Mouse (Mus musculus) liver, embryonic 14.5 days (tissue): ENCODE measurements at regions not wholly inside any gene's neighbourhood (a gene's known extent, or its start where the extent isn't known, plus 50 kb on each side); places are given as distances from the start of the nearest gene placed in this dataset.

Source experiments
- ATAC-seq: fragments of 200-750 bp; cut with Nextera tagmentation; 2 replicates; pipeline ENCODE4 v1.8.0; 2017; ENCODE audit warnings: moderate number of reproducible peaks, mild to moderate bottlenecking, moderate library complexity; ENCODE audit not compliant: insufficient read depth
- DNase-seq, 3 experiments: peaks; one replicate each; pipeline ENCODE4 v3.0.0-alpha.2; 2012 to 2013; ENCODE audit warnings: low read depth in 3 of 3, low spot score in 3 of 3
- H3K27ac ChIP-seq: fragments of 300-500 bp; sonication (generic); 2 replicates; pipeline ENCODE4 v1.5.1; 2014; ENCODE audit warnings: moderate library complexity, mild to moderate bottlenecking, control low read depth, inconsistent platforms
- H3K27me3 ChIP-seq: fragments of 300-500 bp; sonication (generic); 2 replicates; pipeline ENCODE4 v1.6.1; 2014; ENCODE audit warnings: mild to moderate bottlenecking, low read length, moderate library complexity; ENCODE audit not compliant: control insufficient read depth, insufficient read depth
- H3K36me3 ChIP-seq: fragments of 300-500 bp; sonication (generic); replicated peaks from 2 replicates; pipeline ENCODE4 v1.6.1; 2014; ENCODE audit warnings: low read depth; ENCODE audit not compliant: control insufficient read depth, insufficient read depth
- H3K4me1 ChIP-seq, 2 experiments: fragments of 200-500 bp in 1 of 2; fragments of 300-500 bp in 1 of 2; sonication (generic) in 1 of 2; replicated peaks; 2 replicates each; pipeline ENCODE4 v1.6.1; 2012 to 2014; ENCODE audit warnings: antibody characterized with exemption in 1 of 2, inconsistent platforms in 1 of 2, low read length in 1 of 2; ENCODE audit not compliant: control insufficient read depth in 2 of 2, insufficient read depth in 2 of 2
- H3K4me2 ChIP-seq: fragments of 300-500 bp; sonication (generic); 2 replicates; pipeline ENCODE4 v1.6.1; 2014; ENCODE audit warnings: low read depth, mild to moderate bottlenecking, control low read depth, moderate library complexity
- H3K4me3 ChIP-seq, 2 experiments: fragments of 200-500 bp in 1 of 2; fragments of 300-500 bp in 1 of 2; sonication (generic) in 1 of 2; 2 replicates each; pipeline ENCODE4 v1.5.1; 2012 to 2014; ENCODE audit warnings: low read depth in 2 of 2, low read length in 2 of 2, mild to moderate bottlenecking in 2 of 2, control low read depth in 1 of 2, inconsistent platforms in 1 of 2, moderate library complexity in 1 of 2; ENCODE audit not compliant: insufficient read depth in 1 of 2
- H3K9ac ChIP-seq: fragments of 300-500 bp; sonication (generic); replicated peaks from 2 replicates; pipeline ENCODE4 v1.6.1; 2014; ENCODE audit warnings: mild to moderate bottlenecking, control low read depth, moderate library complexity
- H3K9me3 ChIP-seq: fragments of 300-500 bp; sonication (generic); 2 replicates; pipeline ENCODE4 v1.6.1; 2016; ENCODE audit warnings: low read length, mixed read lengths; ENCODE audit not compliant: control insufficient read depth
- CTCF ChIP-seq: IDR thresholded peaks from 2 replicates; pipeline ENCODE4 v1.5.1; 2016; ENCODE audit warnings: antibody characterized with exemption, low read depth, control low read depth
- EP300 ChIP-seq: IDR thresholded peaks from 2 replicates; pipeline ENCODE4 v1.6.1; 2016; ENCODE audit warnings: antibody characterized with exemption, low read depth
- WGBS: fragments of 180-500 bp; shearing (Covaris S2); extraction: QIAGEN DNeasy Blood & Tissue Kit; methylation state at CpG from one replicate; pipeline ENCODE4 v1.1.7; 2014; ENCODE audit not compliant: insufficient replicate concordance; 5-methylcytosine and 5-hydroxymethylcytosine counted together

DNA sequence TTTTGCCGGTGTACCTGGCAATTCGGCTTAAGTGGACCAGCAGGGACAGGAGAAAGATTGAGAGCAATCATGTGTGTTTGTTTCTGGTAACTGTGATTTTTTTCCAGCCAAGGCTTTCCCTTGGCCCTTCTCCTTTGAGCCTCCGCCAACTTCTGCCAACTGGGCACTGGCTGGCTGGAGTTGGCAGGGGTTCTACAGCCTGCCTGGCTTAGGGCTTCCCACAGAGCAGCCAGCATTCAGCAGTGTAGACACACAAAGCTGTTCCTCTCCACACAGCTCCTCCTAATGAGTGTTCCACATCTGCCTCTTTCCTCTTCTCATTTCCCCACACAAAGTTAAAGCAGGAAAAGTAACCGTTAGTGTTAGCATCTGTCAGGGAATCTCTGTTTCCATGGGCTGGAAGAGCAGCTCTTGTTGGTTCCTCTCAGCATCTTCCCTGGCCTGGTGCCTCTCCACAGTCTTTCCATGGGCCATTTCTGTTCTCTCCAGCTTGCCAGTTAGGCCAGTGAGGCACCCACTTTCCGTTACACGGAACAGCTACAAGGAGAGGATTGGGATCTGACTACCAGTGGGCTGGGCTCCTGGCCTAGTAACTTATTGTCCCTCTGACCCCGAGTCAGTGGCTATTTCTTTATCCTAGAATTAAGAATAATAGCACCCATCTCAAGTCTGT, 68.0 kb upstream of the Rbm24 start:
- Histone ChIP-seq H3K4me2 (no peak overlapping the region), H3K27me3 (no peaks in the 10 kb centered on the region), H3K4me1 (peaks cover 0 to 2% of the 10 kb centered on the region in 2 experiments; a peak in 1 of 4 replicates), H3K9ac (no peak overlapping the region), H3K36me3 (no peaks in the 10 kb centered on the region), H3K4me3 (no peak overlapping the region), H3K27ac (no peak overlapping the region), H3K9me3 (no peaks in the 10 kb centered on the region)
- ATAC-seq, result no peak
- WGBS, result 67% methylated on average over 7 of the region's 7 CpGs
- no peak for DNase-seq
- TF ChIP-seq EP300, result no peak
- TF ChIP-seq CTCF, result no peak

DNA sequence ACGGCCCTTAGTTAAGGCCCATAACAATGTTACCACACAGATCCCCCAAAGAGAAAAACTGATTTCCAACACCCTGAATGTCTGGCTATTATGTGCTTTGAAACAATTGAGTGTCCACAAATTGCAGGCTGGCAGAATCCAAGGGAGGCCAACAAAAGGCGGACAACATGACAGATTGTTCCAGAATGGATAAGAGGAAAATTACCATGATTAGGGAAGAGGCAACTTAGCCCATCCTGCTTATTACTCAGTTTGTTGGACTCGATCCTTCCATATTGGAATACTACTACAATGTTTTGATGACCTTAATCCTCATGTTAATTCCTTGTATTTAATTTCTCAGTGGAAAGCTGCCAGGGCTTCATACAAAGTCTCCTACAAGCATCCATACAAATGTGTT, 62.9 kb upstream of the Rbm24 start:
- Histone ChIP-seq H3K36me3 (no peaks in the 10 kb centered on the region), H3K9me3 (no peaks in the 10 kb centered on the region), H3K27ac (no peak overlapping the region), H3K9ac (no peak overlapping the region), H3K4me1 (peaks cover 0 to 2% of the 10 kb centered on the region in 2 experiments; a peak in 1 of 4 replicates), H3K27me3 (no peaks in the 10 kb centered on the region), H3K4me3 (no peak overlapping the region), H3K4me2 (no peak overlapping the region)
- no peak for TF ChIP-seq EP300
- DNase-seq, result no peak
- ATAC-seq, result no peak
- WGBS, result 71% methylated on average over 3 of the region's 3 CpGs

DNA sequence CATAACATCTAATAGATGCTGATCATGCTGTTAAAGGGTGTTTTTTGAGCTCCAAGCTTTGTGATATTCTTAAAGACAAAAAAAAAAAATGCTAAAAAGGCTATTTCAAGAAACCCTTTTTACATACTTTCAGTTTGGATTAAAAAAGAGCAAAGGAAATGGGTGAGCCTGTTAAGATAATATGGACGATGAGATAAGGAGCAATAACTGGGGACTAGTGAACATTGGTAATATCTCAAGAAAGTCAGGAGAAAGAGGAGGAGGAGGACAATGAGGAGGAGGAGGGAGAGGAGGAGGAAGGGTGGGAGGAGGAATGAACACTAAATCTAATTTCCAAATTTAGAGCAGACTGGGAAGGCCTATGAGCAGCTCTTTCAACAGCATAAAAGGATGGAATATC, 62.3 kb upstream of the Rbm24 start:
- Histone ChIP-seq H3K27me3 (no peaks in the 10 kb centered on the region), H3K4me3 (no peak overlapping the region), H3K27ac (no peak overlapping the region), H3K9me3 (no peaks in the 10 kb centered on the region), H3K36me3 (no peaks in the 10 kb centered on the region), H3K4me1 (peaks cover 0 to 2% of the 10 kb centered on the region in 2 experiments; a peak in 1 of 4 replicates), H3K9ac (no peak overlapping the region), H3K4me2 (no peak overlapping the region)
- TF ChIP-seq CTCF, result no peak
- TF ChIP-seq EP300, result no peak
- DNase-seq (no peak), ATAC-seq (no peak)
- WGBS, result 16% methylated on average over 1 of the region's 1 CpGs

DNA sequence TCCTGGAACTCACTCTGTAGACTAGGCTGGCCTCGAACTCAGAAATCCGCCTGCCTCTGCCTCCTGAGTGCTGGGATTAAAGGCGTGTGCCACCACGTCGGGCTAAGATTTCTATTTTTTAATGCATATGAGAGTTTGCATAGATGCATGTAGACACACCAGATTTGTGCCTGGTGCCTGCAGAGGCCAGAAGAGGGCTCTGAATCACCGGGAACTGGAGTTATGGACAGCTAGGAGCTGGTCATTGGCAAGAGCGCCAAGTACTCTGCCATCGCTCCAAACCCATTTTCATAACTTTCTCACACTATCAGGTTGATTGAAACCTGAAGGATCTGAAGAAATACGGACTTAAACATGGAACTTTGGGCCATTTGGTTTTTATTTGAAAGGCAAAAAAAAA, 61.2 kb upstream of the Rbm24 start:
- no peak for DNase-seq
- Histone ChIP-seq H3K4me3 (no peak overlapping the region), H3K4me2 (no peak overlapping the region), H3K27me3 (no peaks in the 10 kb centered on the region), H3K9me3 (no peaks in the 10 kb centered on the region), H3K27ac (no peak overlapping the region), H3K4me1 (peaks cover 0 to 2% of the 10 kb centered on the region in 2 experiments; a peak in 1 of 4 replicates), H3K9ac (no peak overlapping the region), H3K36me3 (no peaks in the 10 kb centered on the region)
- 76% methylated on average over 9 of the region's 9 CpGs for WGBS
- TF ChIP-seq CTCF (no peak), EP300 (no peak)
- no peak for ATAC-seq

DNA sequence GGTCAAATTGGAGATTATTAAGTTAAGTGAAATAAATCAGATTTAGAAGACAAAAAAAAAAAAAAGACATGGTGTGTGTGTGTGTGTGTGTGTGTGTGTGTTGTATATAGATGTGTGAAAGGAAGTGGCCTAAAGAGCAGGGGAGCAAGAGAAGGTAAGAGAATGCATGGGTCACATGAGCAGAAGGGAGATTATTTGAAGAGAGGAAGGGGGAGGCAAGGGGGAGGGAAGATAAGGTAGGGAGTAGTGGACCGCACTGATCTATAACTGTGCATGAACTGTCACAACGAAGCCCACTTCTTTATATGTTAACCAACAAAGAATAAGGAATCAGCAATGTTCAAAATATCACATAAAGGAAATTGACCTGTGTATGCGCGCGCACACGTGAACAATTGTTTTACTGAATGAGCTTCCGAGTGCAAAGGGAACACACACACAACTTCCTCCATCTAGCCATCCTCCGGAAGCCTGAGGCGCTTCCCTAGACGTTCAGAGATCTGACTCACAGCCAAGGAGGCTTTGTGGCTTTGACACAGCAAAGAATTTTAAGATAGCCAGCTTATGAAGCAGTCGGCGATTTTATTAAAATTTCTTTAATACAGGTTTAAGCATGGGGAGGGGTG, 57.6 kb upstream of the Rbm24 start:
- Histone ChIP-seq H3K4me3 (no peak overlapping the region), H3K4me2 (no peak overlapping the region), H3K9ac (no peak overlapping the region), H3K36me3 (no peaks in the 10 kb centered on the region), H3K4me1 (peaks cover 0 to 2% of the 10 kb centered on the region in 2 experiments; a peak in 1 of 4 replicates), H3K9me3 (no peaks in the 10 kb centered on the region), H3K27me3 (no peaks in the 10 kb centered on the region), H3K27ac (no peak overlapping the region)
- no peak for TF ChIP-seq CTCF
- no peak for TF ChIP-seq EP300
- 13% methylated on average over 12 of the region's 12 CpGs for WGBS
- ATAC-seq (no peak), DNase-seq (peak in 1 of 3 experiments; percentile 22)
